Mouse (Mus musculus) lung, postnatal 0 days (tissue): ENCODE data around the gene Creld1.

Source experiments
- CTCF ChIP-seq: IDR thresholded peaks from 2 replicates; pipeline ENCODE4 v1.5.1; 2016; ENCODE audit warnings: antibody characterized with exemption, mild to moderate bottlenecking
- EP300 ChIP-seq: IDR thresholded peaks from 2 replicates; pipeline ENCODE4 v1.6.1; 2016; ENCODE audit warnings: antibody characterized with exemption, mild to moderate bottlenecking, control low read depth

- no peak for TF ChIP-seq CTCF
- no peak for TF ChIP-seq EP300
These were observed 30.8 kb downstream of the Creld1 start for GRCm38 (mm10) chr6:113513944-113514343.
